Mouse (Mus musculus) monocyte, adult 2 months (primary cell): ENCODE data around the gene Dok4.
"Not testable (repeated sequence)": the region's sequence is repeated elsewhere in the genome, so short reads cannot be mapped to it uniquely, and the experiment has no call there.

Experiments used
- DNase-seq, 2 experiments: peaks; one replicate each; pipeline ENCODE4 v3.0.0; 2022; ENCODE audit warnings: low spot score in 2 of 2, low read depth in 1 of 2

Gene Dok4

DNA sequence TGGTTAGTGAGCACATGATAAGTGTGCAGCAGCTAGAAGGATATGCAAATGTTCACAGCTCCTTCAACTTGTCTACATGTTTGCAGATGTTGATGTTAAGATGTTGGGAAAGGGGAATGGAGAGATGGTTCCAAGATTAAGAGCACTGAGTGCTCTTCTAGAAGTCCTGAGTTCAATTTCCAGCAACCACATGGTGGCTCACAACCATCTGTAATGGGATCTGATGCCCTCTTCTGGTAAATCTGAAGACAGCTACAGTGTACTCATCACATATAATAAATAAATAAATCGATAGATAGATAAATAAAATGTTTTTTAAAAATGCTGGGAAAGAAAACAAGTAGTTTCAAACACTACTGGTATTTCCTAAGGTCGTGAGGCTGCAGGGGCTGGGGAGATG is 34.9 kb downstream of the Dok4 start:
- DNase-seq, result no peak

DNA sequence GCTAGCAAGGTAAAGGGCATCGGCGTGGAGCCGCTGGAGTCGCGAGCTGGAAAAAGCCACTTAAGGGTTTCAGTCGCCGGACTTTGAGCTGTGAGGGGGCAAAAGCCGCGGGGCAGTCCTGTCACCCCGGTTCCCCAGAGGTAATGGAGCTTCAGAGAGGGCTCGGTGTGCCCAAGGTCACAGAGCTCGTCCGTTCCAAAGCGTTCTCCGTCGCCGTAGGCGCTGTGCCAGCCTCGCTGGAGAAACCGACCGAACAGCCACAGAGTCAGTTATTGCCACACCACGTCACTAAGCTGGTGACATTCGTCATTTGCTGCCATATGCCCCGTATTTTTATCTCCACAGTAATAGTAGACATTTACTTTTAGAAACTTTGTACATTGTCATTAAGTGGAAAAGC is 37.5 kb downstream of the Dok4 start:
- DNase-seq, result peak in 1 of 2 experiments; percentile 40

DNA sequence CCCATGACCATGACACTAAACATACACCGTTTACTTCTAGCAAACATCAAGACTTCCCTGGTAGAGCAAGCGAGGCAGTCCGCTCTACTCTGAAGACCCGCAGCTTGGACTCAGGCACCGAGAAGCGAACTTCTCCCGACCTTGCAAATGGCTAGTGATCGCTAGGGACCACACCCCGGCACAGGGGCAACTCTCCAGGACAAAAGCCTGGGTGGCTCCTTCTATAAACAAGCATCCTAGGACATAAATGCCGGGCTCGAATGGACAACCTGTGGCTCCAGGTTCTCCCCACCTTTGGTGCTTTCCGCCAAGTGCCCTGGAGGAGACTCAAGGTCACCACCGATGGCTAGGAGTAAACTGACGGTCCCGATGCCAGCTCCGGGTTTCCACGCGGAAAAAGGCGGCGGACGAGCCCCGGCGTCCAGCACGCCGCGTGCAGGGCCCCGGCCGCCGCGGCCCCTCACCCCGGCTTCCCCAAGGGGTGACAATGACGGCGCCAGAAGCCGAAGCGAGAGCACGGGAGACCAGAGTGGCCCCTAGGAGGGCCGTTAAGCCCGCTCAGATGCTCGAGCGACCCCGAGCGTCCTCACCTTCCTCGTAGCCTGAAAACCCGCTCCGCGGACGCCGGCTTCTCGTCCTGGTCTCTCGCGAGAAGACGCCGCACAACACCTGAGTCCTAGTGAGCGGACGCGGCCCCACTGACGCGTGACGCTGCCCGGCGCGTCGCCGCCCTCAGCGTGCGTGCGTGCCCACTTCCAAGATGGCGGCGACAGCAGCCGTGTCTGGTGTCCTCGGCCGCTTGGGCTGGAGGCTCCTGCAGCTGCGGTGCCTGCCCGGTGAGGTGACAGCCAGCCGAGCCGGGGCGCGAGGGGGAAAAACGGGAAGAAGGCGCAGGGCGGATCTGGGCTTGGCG is 38.2 kb downstream of the Dok4 start, which contains the start of the genes Coq9 and Ciapin1:
TSS of gene Coq9 (plus strand) at position 660 of the 913 bp plus-strand sequence.
TSS of gene Ciapin1 (minus strand) at position 697 of the 913 bp plus-strand sequence.
- peak; percentile 81 to 90 for DNase-seq

DNA sequence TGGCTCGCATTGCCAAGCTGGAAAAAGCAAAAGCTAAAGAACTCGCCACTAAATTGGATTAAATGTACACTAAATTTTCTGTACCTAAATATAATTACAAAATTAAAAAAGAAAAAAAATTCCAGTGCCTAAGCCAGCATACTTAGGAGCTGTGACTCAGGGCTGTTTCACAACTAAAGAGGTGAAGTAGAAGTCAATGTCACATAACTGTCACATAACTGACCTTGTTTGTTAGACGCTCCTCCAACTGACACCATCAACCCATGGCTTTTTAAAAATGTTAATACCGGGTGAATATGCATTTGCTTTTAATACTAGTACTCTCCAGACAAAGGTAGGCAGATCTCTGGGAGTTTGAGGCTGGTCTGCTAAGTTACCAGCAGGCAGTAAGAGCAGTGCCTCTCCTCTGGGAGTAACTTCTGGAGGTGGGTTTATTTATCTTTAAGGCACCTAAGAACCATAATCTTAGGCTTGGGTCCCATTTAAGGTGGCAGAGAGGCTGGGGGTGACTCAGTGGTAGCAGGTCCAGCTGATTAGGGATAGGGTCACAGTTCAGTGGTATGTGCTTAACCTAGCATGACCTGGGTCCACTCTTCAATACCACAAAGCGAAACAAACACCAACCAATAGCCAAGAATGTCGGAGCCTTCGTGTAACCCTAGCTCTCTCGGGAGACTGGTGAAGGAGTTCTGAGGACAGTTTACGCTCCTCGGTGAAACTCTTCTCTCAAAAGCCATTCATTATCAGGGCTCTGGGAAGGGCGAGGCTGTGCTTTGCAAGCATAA is 39.5 kb downstream of the Dok4 start:
- DNase-seq, result no peak

DNA sequence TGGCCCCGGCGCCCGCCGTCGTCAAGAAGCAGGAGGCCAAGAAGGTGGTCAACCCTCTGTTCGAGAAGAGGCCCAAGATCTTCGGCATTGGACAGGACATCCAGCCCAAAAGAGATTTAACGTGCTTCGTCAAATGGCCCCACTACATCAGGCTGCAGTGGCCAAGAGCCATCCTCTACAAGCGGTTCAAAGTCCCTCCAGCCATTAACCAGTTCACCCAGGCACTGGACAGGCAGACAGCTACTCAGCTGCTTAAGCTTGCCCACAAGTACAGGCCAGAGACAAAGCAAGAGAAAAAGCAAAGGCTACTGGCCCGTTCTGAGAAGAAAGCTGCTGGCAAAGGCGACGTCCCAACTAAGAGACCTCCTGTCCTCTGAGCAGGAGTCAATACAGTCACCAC is 40.4 kb downstream of the Dok4 start:
- DNase-seq, result not testable (repeated sequence)

DNA sequence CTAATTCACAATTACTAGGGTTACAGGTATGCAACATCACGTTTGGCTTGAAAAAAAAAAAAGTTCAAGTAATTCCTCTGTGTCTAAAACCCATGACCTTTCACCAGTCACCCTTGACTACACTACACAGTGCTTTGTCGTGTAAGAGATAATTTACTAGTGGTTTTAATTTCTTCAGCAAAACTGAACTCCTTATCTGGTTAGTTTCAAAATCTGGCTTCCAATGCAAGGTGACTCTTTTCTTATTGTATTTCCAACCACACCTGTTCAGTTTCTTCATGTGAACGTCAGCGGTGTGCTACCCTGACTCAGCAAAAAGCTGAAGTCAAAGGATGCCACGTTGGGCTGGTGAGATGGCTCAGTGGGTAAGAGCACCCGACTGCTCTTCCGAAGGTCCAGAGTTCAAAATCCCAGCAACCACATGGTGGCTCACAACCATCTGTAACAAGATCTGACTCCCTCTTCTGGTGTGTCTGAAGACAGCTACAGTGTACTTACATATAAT is 42.2 kb downstream of the Dok4 start:
- not testable (repeated sequence) for DNase-seq

DNA sequence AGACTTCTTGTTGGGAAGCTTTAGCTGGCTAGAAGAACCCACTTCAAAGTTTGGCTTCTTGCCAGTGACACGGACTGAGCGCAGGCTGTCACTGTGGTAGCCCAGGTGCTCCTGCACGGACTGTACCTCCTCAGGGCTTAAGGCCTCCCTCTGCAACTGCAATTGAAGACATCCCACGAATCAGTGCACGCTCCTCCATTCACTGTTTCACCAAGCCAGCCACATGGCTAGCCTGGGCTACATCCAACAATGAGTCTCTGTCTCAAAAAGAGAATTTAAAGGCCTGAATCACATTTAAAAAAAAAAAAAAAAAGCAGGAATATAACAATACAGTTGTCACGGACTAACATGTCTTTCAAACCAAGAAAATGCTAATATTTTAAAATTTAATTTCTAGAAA is 47.8 kb downstream of the Dok4 start:
- no peak for DNase-seq

DNA sequence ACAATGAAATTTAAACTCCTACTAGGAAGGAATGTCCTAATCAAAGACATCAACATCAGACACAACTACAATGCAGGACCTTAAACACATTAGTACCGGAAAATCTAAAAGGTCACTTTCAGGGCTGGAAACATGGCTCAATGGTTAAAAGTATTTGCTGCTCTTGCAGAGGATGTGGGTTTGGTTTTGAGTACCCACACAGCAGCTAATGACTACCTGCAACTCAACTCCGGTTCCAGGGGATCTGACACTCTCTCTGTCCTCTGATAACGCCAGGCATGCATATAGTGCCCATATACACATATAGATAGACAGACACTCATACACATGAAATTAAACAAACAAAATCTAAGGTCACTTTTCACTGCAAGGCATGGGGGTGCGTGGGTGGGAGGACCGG is 49.9 kb downstream of the Dok4 start:
- no peak for DNase-seq

DNA sequence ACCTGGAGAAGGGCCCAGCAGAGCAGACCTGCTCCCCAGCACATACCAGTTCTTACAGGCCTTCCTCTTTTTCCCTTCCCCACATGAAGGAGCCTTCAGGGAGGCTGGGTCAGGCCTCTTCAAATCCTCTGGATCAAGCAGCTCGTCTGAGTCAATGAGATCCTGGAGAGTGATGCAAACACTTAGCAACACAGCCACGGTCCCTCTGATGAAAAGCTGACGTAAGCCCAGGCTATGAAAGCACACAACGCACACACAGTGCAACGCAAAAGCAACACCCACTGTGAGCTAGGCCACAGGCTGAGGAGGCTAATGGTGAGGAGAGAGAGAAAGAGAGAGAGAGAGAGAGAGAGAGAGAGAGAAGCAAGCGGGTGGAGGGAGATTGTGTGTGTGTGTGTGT is 51.0 kb downstream of the Dok4 start:
- no peak for DNase-seq

DNA sequence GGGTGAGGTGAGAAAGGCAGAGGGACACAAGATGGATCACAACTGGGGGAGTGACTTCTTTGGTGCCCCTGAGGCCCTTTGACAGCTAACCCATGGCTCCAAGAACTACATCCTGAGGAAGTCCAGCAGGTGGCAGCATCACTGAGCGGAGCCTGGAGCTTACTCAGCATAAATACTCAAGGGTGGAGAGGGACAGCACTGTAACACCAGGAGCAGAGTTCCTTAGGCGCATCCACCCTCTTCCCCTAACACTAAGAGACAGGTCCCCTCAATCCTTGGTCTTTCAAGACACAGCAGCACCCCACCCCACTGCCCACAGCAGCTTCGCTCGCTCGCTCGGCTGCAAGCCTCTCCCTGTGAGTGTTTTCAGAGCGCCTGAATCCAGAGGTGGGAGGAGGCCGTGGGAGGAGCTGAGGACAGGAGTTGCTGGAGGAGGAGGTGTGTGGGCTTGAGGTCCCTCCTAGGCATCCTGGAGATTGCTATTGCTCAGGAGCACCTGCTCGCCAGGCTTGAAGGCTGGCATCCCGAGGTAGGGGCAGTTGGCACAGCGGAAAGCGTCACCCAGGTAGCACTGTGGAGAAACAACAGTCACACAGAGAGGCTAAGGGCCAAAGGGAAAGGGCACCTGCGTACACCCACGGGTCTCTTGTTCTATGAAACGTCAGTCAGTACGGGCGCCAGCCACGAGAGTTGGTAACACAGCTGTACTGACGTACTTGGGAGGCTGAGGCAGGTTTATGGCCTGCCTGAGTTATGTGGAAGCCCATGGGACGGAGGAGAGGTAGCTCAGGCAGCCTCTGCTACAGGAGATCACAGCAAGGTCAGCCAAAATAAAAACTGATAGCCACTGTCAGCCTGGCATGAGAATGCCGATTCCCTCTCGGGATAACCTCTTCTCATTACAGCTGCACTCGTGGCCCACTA is 53.2 kb downstream of the Dok4 start:
- no peak for DNase-seq

DNA sequence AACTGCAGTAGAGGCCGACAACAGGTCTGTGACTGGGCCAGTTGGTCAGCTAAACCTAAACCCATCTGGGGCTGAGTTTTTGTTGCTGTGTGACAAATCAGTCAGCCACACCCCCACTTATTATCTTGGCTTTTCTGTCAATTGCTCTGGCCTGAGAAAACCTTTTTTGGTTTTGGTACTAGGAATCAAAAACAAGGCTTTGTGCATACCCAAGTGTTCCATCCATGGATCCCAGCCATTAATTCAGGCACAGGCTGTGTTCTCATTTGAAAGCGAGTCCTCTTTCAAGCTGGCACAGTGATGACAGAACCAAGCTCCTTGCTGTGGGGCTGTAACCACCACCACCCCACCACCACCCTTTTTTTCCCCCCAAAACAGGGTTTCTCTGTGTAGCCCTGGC is 54.7 kb downstream of the Dok4 start:
- no peak for DNase-seq

DNA sequence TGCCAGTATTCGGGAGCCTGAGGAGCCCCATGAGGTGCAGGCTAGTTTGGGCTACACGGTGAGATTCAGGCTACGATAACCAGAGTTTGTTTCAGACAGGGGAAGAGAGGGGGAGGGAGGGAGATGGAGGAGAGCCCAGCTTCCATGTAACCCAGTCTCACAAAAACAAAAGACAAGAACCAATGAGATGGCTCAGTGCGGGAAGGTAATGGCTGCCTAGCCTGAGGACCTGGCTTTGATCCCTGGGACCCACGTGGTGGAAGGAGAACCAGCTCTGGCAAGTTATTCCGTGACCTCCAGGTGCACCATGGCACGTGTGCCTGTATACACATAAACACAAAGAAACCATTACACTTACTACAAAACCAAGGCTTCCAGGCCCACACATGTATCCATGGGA is 55.6 kb downstream of the Dok4 start:
- DNase-seq, result no peak

DNA sequence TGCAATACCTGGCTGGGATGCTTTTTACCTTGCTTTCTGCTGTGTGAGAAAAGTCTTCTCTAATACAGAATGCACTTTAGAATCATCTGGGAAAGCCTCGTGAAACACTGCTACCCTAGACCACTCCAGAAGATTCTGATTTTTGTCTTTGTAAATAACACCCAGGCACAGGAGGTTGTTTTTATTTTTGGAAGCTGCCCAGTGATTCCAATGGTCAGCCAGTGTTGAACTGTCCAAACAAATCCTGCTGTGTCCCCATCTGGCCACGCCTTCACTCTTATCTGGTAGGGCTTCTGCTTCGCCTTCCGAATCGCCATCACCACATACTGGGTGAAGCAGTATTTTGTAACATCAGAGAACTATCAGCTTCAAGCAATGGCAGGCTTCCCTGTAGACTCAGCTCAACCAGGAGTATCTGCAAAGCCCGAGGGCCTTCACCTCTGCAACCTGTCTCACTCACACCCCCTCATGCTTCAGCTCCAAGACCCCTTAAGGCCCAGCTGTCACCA is 56.4 kb downstream of the Dok4 start:
- no peak for DNase-seq

DNA sequence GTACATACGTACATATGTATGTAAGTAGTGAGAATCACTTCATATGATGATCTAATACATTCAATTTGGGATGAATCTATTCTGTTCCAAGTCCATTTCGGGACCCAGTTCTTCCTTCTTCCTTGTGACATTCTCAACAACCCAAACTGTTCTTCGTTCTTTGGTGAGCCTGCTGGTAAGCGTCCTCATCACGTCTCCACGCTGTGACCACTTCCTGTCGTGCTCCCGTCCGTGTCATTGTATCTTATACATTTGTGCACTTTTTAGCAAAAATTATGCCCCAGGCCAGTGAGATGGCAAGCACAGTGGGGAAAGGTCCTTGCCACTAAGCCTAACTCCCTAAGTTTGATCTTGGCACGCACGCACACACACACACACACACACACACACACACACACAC is 58.2 kb downstream of the Dok4 start:
- no peak for DNase-seq

DNA sequence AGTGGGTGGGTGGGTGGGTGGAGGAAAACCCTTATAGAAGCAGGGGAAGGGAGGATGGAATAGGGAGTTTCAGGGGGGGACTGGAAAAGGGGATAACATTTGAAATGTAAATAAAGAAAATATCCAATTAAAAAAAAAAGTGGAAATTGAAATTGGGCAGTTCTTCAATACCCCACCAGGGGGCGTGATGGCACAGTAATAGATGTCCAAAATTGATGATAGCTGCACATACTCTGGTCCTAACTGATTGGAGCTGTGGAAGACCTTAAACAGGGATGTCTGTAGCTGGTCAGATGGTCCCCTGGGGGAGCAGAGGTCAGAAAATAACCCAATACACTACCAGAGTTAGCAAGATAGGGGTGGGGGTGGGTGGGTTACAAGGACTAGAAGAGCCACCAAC is 61.6 kb downstream of the Dok4 start:
- no peak for DNase-seq
